Mouse (Mus musculus): ENCODE data around the gene Akr1c6. TPM values are rescaled to one million over a fixed set of nuclear protein-coding genes. Genes with fewer than 3 reads are reported as not detected.

Gene Akr1c6
- polyA plus RNA-seq, 1 experiment from 2014 or later = not detected

- Histone ChIP-seq H3K4me3 (no peak overlapping the region), H3K27me3 (no peaks in the 10 kb centered on the region), H3K9ac (replicated peaks) (no peak overlapping the region), H3K36me3 (no peaks in the 10 kb centered on the region), H3K4me2 (replicated peaks) (no peak overlapping the region), H3K9me3 (no peaks in the 10 kb centered on the region), H3K27ac (replicated peaks) (no peak overlapping the region), H3K4me1 (no peaks in the 10 kb centered on the region)
- no peak for ATAC-seq (replicated peaks)
- WGBS = 76% methylated on average over 1 of the region's 1 CpGs
Measured at GRCm38 (mm10) chr13:4467896-4468295, 33.8 kb downstream of the Akr1c6 start.

Other genes with a start within 250 kb of the Akr1c6 start
- gene Akr1c13, start 243.2 kb upstream of the Akr1c6 start, polyA plus RNA-seq (2015; fragmentation: Nextera tagmentation; extraction: Ambion mirVana) = 1.6 and 2.2 TPM in 2 replicates
- gene Akr1c19, start 205.6 kb upstream of the Akr1c6 start, polyA plus RNA-seq (2015; fragmentation: Nextera tagmentation; extraction: Ambion mirVana) = 5.4 and 7.1 TPM in 2 replicates
- 0.15 and 0.32 TPM in 2 replicates for gene Akr1c12, start 154.9 kb upstream of the Akr1c6 start, polyA plus RNA-seq (2015; fragmentation: Nextera tagmentation; extraction: Ambion mirVana)
- gene Akr1c20, start 89.0 kb downstream of the Akr1c6 start, polyA plus RNA-seq (2015; fragmentation: Nextera tagmentation; extraction: Ambion mirVana) = not detected in 2 replicates
- not detected in 2 replicates for gene Akr1c21, start 139.8 kb downstream of the Akr1c6 start, polyA plus RNA-seq (2015; fragmentation: Nextera tagmentation; extraction: Ambion mirVana)
- 42.3 and 45.0 TPM in 2 replicates for gene Akr1e1, start 174.9 kb downstream of the Akr1c6 start, polyA plus RNA-seq (2015; fragmentation: Nextera tagmentation; extraction: Ambion mirVana)